Mouse (Mus musculus): ENCODE measurements around the gene Erlec1. TPM values are rescaled to one million over a fixed set of nuclear protein-coding genes. Genes with fewer than 3 reads are reported as not detected.

Erlec1 gene
- polyA plus RNA-seq, 1 experiment, result 24.8 TPM

DNA sequence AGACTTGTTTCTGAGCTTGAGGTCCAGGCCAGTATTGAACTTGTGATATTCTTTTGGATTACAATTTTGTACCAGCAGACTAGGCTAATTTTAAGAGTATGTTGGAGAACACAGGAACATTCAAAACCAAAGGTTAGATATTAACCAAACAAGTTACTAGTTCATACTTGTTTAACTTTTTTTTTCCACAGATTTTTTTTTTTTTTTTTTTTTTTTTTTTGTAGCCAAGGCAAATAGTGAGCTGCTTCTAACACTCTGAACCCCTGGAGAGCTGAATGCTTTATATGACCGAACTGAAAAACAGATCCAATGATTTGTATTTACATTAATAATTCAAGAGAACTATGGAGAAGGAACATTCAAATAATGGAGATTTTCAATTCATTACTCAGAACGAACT, 31.1 kb upstream of the Erlec1 start:
- H3K4me3 ChIP-seq (replicated peaks; ENCODE audit: control insufficient read depth, low read depth, low read length), result peak overlapping the region; percentile 21
- H3K4me1 ChIP-seq (ENCODE audit: control insufficient read depth, insufficient read depth, low read length), result no peaks in the 10 kb centered on the region; the same call in 1 of the 2 replicates
- no peak for TF ChIP-seq POLR2A (IDR thresholded peaks at IDR 0.05; ENCODE audit: borderline replicate concordance, control insufficient read depth, low read depth, low read length)
- no peak for TF ChIP-seq CTCF (IDR thresholded peaks at IDR 0.05; ENCODE audit: control insufficient read depth, insufficient read depth, low read length)
- no peak overlapping the region for H3K27ac ChIP-seq (ENCODE audit: control insufficient read depth, insufficient read depth, low read depth, low read length, poor library complexity)
- WGBS, result 58% methylated on average over 2 of the region's 2 CpGs

DNA sequence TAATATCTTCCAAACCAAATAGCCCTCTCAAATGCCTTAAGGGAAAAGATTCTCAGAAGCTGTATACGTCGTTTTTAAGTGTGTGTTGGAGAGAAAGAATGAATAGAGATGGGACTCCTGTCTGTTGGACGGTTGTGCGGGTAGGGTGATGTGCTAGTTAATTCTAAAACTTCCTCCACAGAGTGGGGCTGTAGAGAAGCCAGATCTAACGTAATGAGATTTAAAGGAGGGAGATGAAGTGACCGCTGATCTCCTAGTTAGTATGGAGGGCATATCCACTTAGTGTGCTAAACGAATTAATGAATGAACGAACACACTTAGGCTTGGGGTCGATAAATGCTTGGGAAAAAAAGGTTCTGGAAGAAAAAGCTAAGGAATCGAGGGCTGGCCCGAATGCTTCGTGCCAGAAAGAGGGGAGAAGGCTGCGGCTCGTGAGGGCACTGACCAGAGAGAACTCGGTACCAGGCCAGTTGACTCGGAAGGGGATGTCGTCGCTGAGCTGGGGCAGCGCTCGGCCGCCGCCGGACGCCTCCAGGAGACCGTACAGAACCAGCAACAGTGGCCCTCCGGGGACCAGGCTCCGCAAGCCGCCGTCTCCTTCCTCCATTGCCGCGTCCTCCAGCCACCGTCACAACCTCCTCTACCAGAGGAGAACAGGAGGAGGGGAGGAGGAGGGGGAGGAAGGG, 523 bp downstream of the Erlec1 start:
- Histone ChIP-seq H3K4me1 (ENCODE audit: control insufficient read depth, insufficient read depth, low read length) (no peaks in the 10 kb centered on the region), H3K27ac (ENCODE audit: control insufficient read depth, insufficient read depth, low read depth, low read length, poor library complexity) (peak overlapping the region; percentile 90), H3K4me3 (replicated peaks; ENCODE audit: control insufficient read depth, low read depth, low read length) (peak overlapping the region; percentile 77)
- WGBS, result under 1% methylated on average over 29 of the region's 32 CpGs
- TF ChIP-seq POLR2A (IDR thresholded peaks at IDR 0.05; ENCODE audit: borderline replicate concordance, control insufficient read depth, low read depth, low read length) (no peak), CTCF (IDR thresholded peaks at IDR 0.05; ENCODE audit: control insufficient read depth, insufficient read depth, low read length) (no peak)

DNA sequence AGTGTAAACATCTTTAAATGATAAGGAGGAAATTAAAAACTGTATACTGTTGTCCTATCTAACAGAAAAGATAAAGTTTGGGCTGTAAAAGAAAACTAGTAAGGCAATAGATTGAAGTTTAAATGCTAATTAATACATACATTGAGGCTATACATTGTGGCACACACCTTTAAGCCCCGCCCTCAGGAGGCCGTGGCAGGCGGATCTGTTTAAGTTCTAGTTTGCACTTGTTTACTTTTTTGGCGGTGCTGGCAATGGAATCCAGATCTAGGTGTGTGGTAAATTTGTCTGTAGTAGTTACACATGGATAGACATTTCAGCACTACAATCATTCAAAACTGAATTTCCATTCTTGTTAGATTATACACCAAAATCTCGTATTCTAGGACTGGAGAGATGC, 1.3 kb downstream of the Erlec1 start:
- TF ChIP-seq POLR2A (IDR thresholded peaks at IDR 0.05; ENCODE audit: borderline replicate concordance, control insufficient read depth, low read depth, low read length) (no peak), CTCF (IDR thresholded peaks at IDR 0.05; ENCODE audit: control insufficient read depth, insufficient read depth, low read length) (no peak)
- H3K4me1 ChIP-seq (ENCODE audit: control insufficient read depth, insufficient read depth, low read length), result no peaks in the 10 kb centered on the region
- 60% methylated on average over 5 of the region's 5 CpGs for WGBS
- no peak overlapping the region for H3K27ac ChIP-seq (ENCODE audit: control insufficient read depth, insufficient read depth, low read depth, low read length, poor library complexity)
- peak overlapping the region; percentile 35 for H3K4me3 ChIP-seq (replicated peaks; ENCODE audit: control insufficient read depth, low read depth, low read length)

DNA sequence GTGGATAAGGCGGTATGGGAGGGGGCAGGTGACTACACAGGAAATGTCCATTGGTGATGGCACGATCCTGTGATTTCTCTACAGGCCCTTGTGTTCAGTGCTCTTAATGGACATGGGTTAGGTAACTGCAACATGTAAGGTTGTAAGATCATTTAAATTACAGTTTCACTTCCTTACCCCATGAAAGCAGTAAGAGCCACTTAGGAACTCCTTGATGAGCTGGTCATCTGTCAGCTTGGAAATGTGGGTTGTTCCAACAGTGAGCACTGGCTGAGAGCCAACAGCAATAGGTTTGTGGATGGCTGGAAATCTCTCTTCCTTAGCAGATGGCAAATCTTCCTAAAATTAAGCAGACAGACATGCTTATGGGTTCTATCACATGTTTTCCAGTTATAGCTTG, 10.6 kb downstream of the Erlec1 start:
- no peak for TF ChIP-seq CTCF (IDR thresholded peaks at IDR 0.05; ENCODE audit: control insufficient read depth, insufficient read depth, low read length)
- no peaks in the 10 kb centered on the region for H3K4me1 ChIP-seq (ENCODE audit: control insufficient read depth, insufficient read depth, low read length)
- no peak overlapping the region for H3K4me3 ChIP-seq (replicated peaks; ENCODE audit: control insufficient read depth, low read depth, low read length)
- WGBS, result 87% methylated on average over 2 of the region's 2 CpGs
- no peak overlapping the region for H3K27ac ChIP-seq (ENCODE audit: control insufficient read depth, insufficient read depth, low read depth, low read length, poor library complexity)

DNA sequence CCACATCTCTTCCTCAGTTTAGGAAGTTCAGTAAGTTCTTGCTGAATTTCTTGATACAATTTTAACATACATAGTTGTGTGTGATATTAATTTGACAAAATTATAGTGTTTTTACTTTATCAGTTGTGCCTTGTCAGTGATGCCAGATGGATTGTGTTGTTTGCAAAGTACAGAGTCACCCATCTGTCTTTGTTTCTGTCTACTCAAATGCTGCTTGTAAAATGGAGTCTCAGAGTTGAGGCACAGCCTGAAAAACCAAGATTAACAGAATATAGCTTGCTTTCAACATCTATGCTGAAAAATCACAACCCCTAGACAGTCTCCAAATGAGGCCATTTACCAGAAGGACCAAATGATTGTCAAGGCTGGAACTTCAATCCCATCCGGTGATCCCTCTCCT, 25.6 kb downstream of the Erlec1 start:
- 93% methylated on average over 1 of the region's 1 CpGs for WGBS
- no peak overlapping the region for H3K4me3 ChIP-seq (replicated peaks; ENCODE audit: control insufficient read depth, low read depth, low read length)
- H3K4me1 ChIP-seq (ENCODE audit: control insufficient read depth, insufficient read depth, low read length), result no peaks in the 10 kb centered on the region
- H3K27ac ChIP-seq (ENCODE audit: control insufficient read depth, insufficient read depth, low read depth, low read length, poor library complexity), result no peak overlapping the region
- no peak for TF ChIP-seq CTCF (IDR thresholded peaks at IDR 0.05; ENCODE audit: control insufficient read depth, insufficient read depth, low read length)

DNA sequence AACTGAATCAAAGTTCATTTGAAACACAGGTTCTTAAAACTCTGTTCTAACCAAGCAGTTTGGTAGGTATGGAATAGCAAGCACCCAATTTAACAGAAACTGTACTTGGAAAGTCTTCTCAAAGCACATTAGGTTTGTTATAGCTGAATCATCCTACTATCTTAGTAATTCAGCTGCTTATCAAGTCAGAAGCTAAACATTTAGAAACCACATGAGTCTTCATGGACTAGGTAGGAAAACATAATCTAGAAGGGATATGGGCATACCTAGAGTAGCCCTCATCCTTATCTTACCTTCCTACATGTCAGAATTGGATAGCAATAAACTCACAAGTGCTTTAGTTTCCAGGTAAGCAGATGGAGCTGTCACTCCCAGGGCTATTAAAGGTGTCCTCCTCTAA, 26.1 kb downstream of the Erlec1 start:
- Histone ChIP-seq H3K4me3 (replicated peaks; ENCODE audit: control insufficient read depth, low read depth, low read length) (no peak overlapping the region), H3K4me1 (ENCODE audit: control insufficient read depth, insufficient read depth, low read length) (no peaks in the 10 kb centered on the region), H3K27ac (ENCODE audit: control insufficient read depth, insufficient read depth, low read depth, low read length, poor library complexity) (no peak overlapping the region)
- TF ChIP-seq POLR2A (IDR thresholded peaks at IDR 0.05; ENCODE audit: borderline replicate concordance, control insufficient read depth, low read depth, low read length) (no peak), CTCF (IDR thresholded peaks at IDR 0.05; ENCODE audit: control insufficient read depth, insufficient read depth, low read length) (no peak)

DNA sequence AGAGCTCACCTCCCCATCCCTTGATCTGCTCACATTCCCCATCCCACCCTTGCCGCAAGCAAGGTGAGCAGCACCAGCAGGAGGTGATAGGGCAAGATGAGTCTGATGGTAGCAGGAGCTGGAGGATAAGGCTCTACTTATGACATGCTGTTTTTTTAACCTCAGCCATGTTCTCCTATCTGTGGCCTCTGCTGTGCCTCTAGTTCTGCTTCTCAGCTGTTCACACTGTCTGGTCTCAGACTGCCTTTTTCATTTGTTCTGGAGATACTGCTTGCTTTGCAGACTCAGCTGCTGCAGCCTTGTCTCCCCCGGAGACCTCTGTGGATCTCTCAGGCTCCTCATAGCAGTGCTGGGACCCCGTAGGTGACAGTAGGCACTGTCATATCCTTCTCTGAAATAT, 30.9 kb downstream of the Erlec1 start:
- Histone ChIP-seq H3K4me1 (ENCODE audit: control insufficient read depth, insufficient read depth, low read length) (no peaks in the 10 kb centered on the region), H3K4me3 (replicated peaks; ENCODE audit: control insufficient read depth, low read depth, low read length) (no peak overlapping the region), H3K27ac (ENCODE audit: control insufficient read depth, insufficient read depth, low read depth, low read length, poor library complexity) (no peak overlapping the region)
- TF ChIP-seq CTCF (IDR thresholded peaks at IDR 0.05; ENCODE audit: control insufficient read depth, insufficient read depth, low read length) (no peak), POLR2A (IDR thresholded peaks at IDR 0.05; ENCODE audit: borderline replicate concordance, control insufficient read depth, low read depth, low read length) (no peak)
- WGBS, result 90% methylated on average over 3 of the region's 3 CpGs

DNA sequence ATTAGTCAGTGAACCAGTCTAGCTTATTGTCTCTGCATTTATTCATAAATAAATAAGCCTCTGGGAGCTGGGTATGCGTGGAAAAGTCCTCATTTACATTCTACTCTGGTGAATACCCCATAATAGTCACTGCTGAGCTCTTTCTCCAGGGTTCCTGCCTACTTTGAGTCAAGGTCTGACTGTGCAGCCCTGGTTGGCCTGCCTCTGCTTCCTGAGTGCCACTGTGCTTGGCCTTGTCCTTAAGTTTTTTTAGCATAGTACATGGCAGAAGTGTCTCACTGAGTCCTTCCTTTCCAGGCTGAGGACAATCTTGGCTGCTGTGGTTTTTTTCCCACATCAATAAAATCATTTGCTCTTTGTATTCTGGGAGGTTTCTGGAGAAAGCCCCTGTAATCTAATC, 33.5 kb downstream of the Erlec1 start:
- H3K4me3 ChIP-seq (replicated peaks; ENCODE audit: control insufficient read depth, low read depth, low read length), result no peak overlapping the region
- no peak overlapping the region for H3K27ac ChIP-seq (ENCODE audit: control insufficient read depth, insufficient read depth, low read depth, low read length, poor library complexity)
- H3K4me1 ChIP-seq (ENCODE audit: control insufficient read depth, insufficient read depth, low read length), result no peaks in the 10 kb centered on the region
- TF ChIP-seq CTCF (IDR thresholded peaks at IDR 0.05; ENCODE audit: control insufficient read depth, insufficient read depth, low read length) (no peak), POLR2A (IDR thresholded peaks at IDR 0.05; ENCODE audit: borderline replicate concordance, control insufficient read depth, low read depth, low read length) (no peak)
- 65% methylated on average over 1 of the region's 1 CpGs for WGBS

DNA sequence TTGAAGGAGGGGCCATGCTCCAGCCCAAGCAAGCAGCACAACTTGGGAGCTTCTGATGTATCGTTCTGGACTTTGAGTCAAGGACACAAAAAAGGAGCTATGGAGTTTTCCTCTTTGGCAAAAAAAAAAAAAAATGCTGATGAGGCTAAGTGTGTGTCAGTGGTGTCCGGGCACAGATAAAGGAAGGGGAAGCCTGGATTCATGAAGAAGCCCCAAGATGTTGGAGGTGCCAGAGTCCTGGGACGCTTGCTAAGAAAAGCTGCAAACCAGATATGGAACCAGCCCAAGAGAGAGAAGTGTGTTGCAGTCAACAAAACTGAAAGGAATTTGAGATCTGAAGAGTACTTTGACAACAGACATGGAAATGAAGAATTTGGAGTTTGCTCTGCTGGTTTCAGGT, 41.8 kb downstream of the Erlec1 start:
- TF ChIP-seq POLR2A (IDR thresholded peaks at IDR 0.05; ENCODE audit: borderline replicate concordance, control insufficient read depth, low read depth, low read length), result no peak
- no peak for TF ChIP-seq CTCF (IDR thresholded peaks at IDR 0.05; ENCODE audit: control insufficient read depth, insufficient read depth, low read length)
- WGBS, result 83% methylated on average over 3 of the region's 3 CpGs
- no peak overlapping the region for H3K27ac ChIP-seq (ENCODE audit: control insufficient read depth, insufficient read depth, low read depth, low read length, poor library complexity)
- no peak overlapping the region for H3K4me3 ChIP-seq (replicated peaks; ENCODE audit: control insufficient read depth, low read depth, low read length)
- H3K4me1 ChIP-seq (ENCODE audit: control insufficient read depth, insufficient read depth, low read length), result no peaks in the 10 kb centered on the region
